Mouse (Mus musculus): ENCODE data around the gene Lrba.

The Lrba gene

DNA sequence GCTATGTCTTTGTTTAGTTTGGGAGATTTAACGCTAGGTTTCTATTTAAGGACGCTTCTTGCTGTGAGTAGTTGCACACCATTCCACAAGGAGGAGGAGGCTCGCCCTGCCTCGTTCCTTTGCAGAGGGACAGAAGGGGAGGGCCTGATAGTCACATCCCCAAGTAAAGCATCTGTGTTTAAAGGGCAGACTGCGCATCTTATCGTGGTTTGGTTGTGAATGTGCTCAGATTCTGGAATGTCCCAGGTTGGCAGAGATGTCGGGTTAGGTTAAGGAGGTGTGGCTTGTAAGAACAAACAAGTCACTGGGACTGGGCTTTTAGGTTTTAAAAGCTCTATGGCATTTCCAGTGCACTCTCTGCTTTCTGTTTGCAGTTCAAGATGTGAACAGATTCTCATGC lies 464.8 kb downstream of the Lrba start:
- peak; percentile 19 to 31 for DNase-seq

DNA sequence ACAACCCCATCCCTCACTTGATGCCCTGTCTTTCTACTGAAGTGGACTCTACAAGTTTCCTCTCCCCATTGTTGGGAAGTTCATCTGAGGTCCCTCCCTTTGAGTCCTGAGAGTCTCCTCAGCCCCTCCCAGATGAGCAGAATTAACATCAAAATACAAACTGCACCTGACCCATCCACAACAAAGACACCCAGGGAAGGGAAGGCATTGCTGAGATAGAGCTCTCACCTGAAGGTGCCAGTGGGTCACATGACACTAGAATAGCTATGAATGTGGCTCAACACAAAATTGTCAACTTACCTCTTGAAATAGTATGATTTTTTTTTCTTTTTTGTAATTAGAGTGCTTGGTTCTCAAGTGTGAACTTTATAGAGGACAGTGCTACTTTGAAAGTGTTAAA lies 468.3 kb downstream of the Lrba start:
- no peak for DNase-seq

DNA sequence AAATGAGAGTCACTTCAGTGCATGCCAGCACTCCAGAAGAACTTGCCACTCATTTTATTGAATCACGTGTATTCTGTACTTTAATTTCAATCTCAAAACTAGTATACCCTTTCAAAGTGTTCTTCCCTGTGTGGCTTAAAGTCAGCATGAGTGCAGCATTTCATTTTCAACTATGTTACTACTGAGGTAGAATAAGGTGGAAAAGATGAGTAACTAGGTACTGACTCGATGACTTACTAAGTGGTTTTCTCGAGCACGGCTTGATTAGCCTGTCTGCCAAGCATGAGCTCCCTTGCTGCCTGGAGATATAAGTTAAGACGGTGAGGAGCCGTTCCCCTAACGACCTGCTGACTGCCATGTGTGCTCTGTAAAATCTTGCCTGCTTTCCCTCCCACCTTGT lies 469.1 kb downstream of the Lrba start:
- no peak for DNase-seq

DNA sequence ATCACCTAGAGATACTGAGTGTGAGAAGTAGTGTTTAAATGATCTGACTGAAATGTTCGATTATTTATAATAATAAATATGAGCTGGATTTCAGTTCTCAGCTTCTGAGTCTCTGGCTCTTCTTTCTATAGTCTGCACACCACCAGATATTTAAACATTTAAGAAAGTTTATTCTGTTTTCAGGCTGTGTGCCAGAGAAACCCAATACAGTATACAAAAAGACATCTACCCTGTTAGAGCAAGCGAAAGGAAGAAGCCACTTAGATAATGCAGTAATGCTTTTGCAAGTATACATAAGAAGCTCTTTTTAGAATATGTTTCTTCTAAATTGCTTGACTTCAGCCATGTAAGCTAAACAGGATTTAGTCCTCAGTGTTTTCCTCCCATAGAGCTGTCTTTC lies 474.5 kb downstream of the Lrba start:
- no peak for DNase-seq

DNA sequence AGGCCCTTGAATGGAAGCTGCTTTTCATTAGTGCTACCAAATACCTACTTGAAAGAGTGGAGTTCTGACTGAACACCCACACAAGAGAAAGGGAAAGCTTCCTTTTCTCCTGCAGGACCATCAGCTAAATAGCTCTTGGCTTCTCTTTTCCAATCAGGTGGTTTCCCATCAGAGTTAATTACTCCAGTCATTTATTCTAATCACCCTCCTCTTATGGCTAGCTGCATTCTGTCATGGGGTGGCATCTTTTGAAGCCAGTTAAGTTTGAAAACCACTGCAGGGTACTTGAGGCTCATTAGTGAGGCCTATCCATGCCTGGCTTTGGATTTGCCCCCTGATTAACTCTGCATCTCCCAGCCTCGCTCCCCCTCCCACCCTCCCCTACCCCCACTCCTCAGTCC lies 476.7 kb downstream of the Lrba start:
- no peak for DNase-seq

DNA sequence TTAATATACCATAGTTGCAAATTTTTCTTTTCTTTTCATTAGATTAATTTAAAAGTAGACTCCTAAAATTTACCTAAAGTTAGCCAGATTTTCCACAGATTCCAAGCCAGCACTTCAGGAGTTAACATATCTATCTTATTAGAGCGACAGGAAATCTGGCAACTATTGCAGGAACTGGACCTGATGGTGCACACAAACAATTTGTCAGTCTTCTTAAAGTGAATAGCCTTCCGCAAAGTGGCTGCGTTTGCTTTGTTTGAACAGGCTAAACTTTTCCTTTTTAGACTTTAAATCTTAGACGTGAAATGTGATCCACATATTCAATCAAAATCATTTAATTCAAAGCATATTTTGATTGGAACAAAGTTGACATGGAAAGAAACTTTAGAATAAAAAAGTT lies 485.0 kb downstream of the Lrba start:
- DNase-seq, result peak in 1 of 2 experiments; percentile 13

DNA sequence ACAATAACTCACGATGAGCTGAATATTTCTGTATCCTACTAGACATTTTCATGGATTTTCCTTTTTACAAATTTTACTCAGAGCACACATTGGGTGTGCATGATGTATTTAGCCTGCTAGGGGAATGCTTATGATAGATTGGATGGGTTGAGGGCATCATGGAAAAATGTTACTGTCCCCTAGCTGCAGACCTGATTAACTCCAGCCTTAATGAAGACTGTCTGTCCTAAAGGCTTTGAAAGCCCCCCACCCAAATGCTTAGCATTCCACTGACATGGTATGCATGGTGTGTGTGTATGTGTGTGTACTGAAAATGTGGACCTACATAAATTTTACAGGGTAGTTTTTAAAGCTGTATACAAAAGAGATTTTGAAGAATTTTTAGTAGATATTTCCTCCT lies 487.1 kb downstream of the Lrba start:
- no peak for DNase-seq

DNA sequence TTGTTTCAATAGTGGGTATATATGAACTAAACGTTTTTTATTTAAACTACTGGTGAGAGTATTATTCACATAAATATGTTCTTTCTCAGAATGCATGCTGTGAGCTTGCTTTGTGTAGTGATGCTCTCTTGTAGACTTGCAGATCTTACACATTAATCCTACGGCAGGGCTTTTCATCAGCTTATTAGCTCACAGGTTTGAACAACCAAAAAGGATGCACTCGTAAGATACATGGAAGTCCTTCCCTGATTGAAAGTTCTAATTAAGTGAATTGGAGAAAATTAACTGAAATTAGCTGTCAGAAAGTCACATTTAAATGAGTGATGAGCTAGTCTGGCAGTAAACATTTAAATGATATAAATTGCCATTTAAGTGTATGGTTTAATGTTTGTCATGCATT lies 488.3 kb downstream of the Lrba start:
- no peak for DNase-seq

DNA sequence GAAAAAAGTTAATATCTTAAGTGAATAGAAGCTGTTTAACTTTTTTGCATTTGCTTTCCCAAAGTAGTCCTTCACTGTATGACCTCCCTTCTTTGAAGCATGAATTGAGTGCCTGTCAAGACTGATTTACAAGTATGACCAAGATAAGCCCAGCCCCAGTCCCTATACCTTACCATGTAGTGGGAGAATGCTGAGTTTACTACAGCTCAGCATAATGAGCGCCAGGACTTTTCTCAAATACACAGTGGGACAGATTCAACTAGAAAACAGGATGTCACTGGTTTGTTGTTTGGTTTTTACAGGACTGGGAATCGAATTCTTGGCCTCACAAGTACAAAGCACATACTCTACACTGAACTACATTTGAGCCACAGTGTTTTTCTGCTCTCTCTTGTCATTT lies 490.0 kb downstream of the Lrba start:
- no peak for DNase-seq

DNA sequence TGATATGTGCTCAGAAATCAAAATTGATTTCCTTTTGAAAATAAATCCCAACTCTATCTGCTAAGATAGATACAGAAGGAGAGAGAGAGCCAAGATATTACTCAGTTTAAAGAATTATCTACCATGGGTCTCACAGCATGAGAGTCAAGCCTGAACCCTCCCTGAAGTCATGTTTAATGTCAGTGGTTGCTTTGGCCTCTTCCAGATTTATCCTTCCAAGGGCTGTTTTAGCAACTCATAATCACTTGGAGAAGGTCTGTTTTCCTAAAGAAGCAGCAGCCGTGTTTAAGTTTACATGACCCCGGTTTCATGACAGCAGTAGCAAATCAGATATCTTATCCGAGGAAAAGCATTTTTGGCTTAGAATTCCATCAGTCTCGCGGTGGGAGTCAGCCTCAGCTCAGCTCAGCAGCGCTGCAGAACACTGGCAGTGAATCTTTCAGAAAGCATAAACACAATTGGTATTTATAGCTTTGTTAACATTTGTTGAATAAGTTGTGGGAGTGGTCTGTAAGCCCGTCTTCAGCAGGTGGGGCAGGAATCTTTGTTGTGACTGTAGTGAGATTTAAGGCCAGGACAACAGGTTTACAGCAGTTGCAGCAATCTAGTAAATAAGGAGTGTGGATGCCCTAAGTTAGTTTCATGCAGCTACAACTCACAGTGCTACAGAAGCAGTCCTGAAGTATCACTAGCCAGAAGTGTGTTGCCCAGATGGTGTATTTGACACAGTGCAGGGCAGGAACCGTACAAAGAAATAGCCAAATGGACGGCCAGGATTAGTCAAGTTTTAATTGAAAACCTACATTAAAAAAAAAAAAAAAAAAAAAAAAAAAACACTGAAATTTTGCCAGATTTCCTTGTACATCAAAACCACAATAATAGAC lies 499.2 kb downstream of the Lrba start:
- DNase-seq, result no peak

DNA sequence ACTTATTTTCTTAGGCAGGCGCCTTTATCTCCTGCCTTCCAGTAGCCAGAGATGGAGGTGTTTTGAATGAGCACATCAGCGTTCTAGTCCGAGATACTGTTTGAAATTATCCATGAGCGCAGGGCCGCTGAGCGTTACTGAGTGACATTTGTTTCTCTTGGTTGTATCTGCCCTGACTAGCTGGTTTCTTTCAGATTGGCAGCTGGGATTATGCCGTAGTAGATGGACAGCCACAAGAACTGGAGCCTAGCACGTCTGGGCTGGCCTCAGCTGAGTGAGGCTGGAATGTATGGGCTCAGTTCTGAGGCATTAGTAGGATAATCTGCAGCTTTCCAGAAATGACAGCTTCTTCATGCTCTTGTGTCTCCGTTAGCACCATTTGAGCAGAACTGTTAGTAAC lies 500.6 kb downstream of the Lrba start:
- no peak for DNase-seq

DNA sequence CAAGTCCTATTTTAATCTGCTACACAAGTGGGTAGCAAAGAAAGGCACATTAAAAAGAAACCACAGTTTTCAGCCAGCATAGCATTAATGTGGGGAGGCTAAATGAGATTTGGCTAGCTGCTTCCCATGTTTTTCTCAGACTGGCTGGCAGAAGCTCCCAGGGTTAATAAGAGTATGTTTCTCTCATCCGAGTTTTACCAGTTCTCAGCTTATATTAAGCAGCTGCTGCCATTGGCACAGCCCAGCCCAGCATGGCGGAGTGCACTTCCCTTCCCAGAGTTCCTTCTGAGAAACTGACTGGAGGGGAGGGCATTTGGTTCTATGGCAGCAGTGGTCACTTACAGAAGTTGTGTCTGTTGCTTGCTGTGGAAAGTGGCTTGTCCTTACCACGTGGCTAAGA lies 514.4 kb downstream of the Lrba start:
- peak in 1 of 2 experiments; percentile 55 for DNase-seq

DNA sequence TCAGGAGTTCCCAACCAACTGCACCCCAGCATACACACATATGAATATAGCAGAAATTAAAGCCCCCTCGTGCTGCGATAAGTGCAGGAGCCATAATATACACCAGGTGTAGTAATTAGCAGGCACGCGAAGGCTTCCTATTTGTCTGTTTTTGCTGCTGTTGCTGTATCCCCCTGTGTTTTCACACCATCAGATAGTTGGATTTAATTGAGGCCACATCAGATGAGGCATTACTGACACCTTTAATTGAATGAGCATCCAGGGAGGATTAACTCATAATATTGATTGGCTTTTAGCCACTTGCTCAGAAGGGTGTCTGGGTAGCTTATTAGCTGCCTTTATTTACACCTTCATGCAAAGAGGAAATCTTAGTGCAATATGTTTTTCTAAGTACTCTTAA lies 515.3 kb downstream of the Lrba start:
- DNase-seq, result no peak

DNA sequence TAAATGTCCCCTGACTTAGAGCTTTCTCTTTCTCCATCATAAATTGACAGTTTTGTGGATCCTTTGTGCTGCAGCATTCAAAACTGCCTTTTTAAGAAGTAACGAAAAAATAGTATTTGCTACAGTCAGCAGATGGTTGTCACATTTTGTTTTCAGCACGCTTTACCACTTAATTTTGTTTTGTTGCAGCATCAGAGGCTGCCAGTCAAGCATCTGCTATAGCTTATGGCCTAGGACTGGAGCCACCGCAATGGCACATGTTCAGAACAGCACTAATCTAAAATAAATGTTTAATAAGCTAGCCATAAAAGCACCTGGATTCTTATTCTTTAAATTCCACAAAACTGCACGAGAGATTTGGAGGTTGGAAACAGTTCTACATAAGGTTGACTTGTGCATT lies 520.9 kb downstream of the Lrba start:
- DNase-seq, result peak; percentile 71 to 72

DNA sequence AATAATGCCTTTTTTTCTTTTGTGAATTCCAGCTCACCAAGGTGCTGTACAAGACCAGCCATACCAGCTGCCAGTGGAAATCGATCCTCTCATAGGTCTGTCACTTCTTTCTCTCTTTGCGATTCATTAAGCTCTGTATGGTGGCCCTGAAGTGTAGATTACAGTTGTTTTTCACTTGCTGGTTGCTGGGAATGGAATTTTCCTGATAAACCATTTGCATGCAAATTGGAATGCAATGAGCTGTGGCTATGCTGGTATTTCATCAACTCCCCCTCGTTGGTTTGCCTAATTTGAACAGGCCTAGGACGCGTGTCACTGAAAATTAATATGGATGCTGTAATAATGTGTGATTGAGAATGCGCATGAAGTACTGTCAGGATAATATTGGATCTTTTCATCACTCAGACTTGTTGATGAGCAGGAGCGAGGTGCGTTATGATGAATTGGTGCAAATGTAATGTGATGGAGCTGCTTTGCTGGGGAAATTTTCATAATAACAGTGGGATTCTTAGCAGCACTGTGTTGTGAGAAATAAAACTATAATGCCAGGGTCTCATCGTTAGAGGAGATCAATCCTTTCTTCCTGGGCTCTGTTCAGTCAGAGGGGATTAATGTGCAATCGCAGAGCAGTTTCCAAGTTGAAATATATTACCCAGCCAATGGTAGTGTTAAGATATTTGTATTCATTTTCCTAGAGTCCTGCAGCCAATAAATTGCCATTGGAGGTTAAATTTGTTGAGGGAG lies 521.5 kb downstream of the Lrba start:
- peak in 1 of 2 experiments; percentile 39 for DNase-seq

DNA sequence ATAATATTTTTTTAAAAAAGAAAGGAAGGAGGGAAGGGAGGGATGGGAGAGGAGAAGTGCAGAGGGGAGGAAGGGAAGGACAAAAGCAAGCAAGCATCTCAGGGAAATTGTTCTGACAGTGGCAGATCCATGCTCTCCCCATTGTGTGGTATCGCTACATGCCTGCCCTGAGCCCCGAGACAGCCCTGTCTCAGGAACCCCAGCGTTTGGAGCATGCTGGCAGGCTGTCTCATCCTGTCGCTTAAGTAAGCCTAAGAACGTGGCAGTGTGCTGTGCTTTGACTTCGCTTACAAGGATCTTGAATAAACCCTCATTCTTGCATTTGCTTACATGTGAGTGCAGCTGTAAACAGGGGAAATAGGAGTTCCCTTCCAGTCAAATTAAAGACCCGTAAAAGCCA lies 526.2 kb downstream of the Lrba start:
- no peak for DNase-seq

DNA sequence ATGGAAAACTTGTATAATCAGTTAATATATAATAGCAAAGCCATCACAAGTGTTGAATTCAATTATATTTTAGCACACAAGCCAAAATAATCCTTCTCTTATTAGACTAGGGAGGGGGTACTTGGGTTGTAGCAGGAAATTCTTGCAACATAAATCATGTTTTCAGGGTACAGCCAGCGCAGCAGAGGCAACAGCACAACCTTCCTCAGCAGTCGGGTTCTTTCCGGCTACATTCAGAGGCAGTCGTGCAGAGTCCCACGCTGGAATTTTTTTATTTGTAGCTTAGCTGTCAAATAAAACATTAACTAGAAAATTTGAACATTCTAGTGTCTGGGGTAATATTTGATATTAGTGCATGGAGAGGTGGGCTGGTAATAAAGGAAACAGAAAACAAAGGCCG lies 529.7 kb downstream of the Lrba start:
- no peak for DNase-seq

DNA sequence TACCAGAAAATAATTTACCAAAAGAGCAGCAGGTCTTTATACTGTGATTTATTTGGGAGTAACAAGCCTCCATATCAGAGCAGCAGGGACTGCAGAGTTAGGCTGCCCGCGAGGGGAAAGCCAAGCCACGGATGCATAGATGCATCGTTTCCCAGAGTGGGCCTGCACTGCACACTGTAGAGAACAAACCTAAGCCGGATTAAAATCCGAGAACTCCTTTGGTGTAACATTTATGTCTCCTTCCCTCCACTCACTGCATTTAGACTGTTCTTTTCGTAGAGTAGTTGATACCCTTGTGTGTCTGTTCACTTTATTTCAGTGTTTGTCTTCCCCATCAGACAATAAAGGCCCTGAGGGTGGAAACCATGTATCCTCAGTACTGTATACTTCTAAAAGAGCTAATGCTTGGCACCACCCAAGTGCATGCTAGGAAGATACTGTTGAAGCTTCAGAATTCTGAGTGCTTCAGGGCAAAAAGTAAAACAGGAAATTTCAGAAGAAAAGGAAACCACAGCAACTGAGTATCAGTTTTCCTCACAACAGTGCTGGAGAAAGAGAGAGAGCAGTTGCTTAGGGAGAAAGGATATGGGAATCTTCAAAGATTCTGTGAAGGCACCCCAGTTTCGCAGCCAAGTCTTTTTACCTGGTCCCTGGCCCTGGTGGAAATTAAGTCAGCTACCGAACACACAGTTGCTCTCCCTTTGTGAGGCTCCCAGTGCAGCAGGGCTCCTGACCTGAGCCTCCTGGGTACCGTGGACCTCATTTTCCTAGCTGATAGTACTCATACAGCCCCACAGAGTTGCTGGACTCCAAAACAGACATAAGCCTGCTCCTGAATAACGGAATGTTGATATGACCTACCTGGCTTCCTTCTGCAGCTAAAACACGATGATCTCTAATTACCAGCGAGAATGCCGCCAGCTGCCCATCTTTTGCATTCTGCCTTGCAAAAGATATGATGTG lies 530.4 kb downstream of the Lrba start:
- DNase-seq, result no peak

DNA sequence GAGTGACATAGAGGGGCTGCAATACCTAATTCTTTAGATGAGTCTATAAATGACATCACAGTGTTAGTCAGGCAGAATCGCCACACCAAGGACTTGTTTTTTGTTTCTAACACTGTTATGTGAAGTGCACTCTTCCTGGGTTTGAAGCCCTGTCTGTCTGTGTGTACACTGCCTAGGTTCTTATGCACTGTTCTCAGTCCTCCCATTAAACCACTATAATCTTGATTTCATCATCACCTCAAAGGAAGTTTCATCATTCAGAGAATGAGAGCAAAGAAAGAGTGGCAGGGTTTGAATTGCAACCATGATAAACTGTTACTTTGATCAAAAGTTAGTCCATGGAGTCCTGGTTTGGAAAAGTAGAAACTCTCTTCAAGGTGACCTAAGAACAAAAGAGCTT lies 532.1 kb downstream of the Lrba start:
- no peak for DNase-seq

DNA sequence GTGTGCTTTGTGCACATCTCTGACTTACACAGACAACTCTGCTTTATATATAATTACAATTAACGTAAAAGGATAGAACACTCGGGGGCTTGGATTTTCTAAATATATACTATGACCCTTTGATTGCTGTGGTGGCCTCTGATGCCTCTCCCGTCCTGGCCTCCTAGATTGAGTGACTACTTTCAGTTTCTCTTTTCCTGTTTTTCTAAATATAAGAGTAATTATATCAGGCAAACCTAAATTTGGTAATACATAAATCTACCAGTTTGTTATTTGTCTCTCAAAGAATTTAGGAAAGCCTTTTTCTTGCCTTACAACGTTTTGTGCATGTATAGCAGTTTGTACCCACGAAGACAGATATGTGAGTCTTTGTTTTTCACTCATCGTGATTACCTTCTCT lies 534.2 kb downstream of the Lrba start:
- DNase-seq, result no peak

DNA sequence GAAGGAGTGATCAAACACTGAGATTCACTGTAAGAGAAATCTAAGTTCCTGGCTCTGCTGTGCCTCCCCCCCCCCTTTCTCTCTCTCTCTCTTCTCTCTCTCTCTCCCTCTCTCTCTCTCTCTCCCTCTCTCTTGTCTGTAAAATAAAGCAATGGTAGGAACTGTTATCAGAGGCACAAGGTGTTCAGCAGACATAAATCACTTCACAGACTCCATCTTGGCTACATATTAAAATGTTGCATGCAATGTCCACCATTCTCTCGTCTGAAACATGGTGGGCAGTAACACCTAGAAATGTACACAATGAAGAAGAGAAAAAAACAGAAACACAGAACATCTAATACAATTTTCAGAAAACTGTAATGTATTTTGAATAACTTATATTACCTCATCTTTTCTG lies 534.9 kb downstream of the Lrba start:
- DNase-seq, result no peak

DNA sequence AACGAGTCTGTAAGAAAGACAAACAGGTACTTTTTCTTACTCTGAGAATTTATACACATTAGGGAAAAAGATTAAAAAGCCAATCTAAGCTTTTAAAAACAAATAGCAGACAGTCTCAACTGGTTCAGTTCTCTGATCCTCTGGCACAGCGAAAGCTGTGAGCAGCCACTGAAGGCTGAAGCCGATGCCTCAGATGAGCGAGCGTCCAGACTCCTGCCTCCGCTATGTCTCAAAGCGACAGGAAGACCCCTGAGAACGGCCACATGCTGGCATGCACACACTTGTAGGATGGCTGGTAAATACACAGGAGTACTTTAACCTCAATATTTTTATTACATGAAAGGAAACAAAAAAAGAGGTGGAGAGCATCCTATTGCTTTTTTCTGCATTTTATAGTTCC lies 535.4 kb downstream of the Lrba start:
- DNase-seq, result no peak

DNA sequence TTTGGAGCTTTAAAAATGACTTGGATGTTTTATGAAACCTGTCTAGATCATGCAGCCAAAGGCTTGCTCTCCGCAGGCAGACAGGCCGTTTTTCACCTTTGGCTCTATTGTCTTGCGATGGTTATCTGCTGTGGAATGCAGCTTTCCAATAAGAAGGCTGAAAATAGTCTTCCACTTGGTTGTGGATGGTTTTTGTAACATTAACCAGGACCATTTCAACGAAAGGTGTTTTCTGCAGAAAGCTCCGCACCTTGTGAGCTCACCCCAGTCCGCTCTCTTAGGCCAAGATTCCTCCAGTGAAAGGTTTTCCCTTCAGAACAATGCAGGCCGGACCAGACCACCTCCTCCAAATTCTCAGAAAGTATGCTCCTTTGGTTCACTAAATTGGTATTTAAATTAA lies 536.0 kb downstream of the Lrba start:
- DNase-seq, result no peak
